Mouse (Mus musculus) kidney, postnatal 0 days (tissue): ENCODE data around the gene Hoxd8. TPM values are rescaled to one million over a fixed set of nuclear protein-coding genes. Genes with fewer than 3 reads are reported as not detected.

Source experiments
- ATAC-seq: fragments of 200-750 bp; cut with Nextera tagmentation; replicated peaks from 2 replicates; pipeline ENCODE4 v1.8.0; 2017; ENCODE audit warnings: low read depth, moderate number of reproducible peaks, moderate TSS enrichment, moderate library complexity; ENCODE audit not compliant: low FRiP score
- DNase-seq: peaks from one replicate; pipeline ENCODE4 v3.0.0-alpha.2; 2016; ENCODE audit warnings: low spot score
- H3K27ac ChIP-seq: fragments of 300-500 bp; sonication (generic); 2 replicates; pipeline ENCODE4 v1.5.1; 2014; ENCODE audit warnings: mild to moderate bottlenecking
- H3K27me3 ChIP-seq: fragments of 300-500 bp; sonication (generic); 2 replicates; pipeline ENCODE4 v1.6.1; 2014; ENCODE audit warnings: low read length, mixed read lengths; ENCODE audit not compliant: insufficient read depth
- H3K36me3 ChIP-seq: fragments of 300-500 bp; sonication (generic); 2 replicates; pipeline ENCODE4 v1.6.1; 2014; ENCODE audit warnings: low read length, mixed read lengths; ENCODE audit not compliant: insufficient read depth
- H3K4me1 ChIP-seq: fragments of 300-500 bp; sonication (generic); replicated peaks from 2 replicates; pipeline ENCODE4 v1.6.1; 2014; ENCODE audit warnings: antibody characterized with exemption, low read length, mixed read lengths; ENCODE audit not compliant: insufficient read depth
- H3K4me2 ChIP-seq: fragments of 300-500 bp; sonication (generic); 2 replicates; pipeline ENCODE4 v1.6.1; 2014; ENCODE audit warnings: mild to moderate bottlenecking, low read length, moderate library complexity, mixed read lengths
- H3K4me3 ChIP-seq: fragments of 300-500 bp; sonication (generic); replicated peaks from 2 replicates; pipeline ENCODE4 v1.5.1; 2014; ENCODE audit warnings: low read depth, low read length
- H3K9ac ChIP-seq: fragments of 300-500 bp; sonication (generic); 2 replicates; pipeline ENCODE4 v1.6.1; 2014; ENCODE audit warnings: low read depth, low read length
- H3K9me3 ChIP-seq: fragments of 300-500 bp; sonication (generic); replicated peaks from 2 replicates; pipeline ENCODE4 v1.6.1; 2016; ENCODE audit warnings: low read length, inconsistent platforms, mixed read lengths
- CTCF ChIP-seq: IDR thresholded peaks from 2 replicates; pipeline ENCODE4 v1.5.1; 2016; ENCODE audit warnings: antibody characterized with exemption, low read depth, mild to moderate bottlenecking, moderate library complexity
- WGBS: fragments of 180-500 bp; shearing (Covaris S2); extraction: QIAGEN DNeasy Blood & Tissue Kit; methylation state at CpG from one replicate; pipeline ENCODE4 v1.1.7; 2014; 5-methylcytosine and 5-hydroxymethylcytosine counted together
- polyA plus RNA-seq: library from polyadenylated mRNA; unstranded; fragments of >200 nt; fragmentation: Nextera tagmentation; extraction: Ambion mirVana; gene quantifications from 2 replicates; pipeline ENCODE4 v1.2.1, GENCODE M21; 2015

The Hoxd8 gene
- polyA plus RNA-seq, 1 experiment from 2014 or later, result 76.7 TPM

DNA sequence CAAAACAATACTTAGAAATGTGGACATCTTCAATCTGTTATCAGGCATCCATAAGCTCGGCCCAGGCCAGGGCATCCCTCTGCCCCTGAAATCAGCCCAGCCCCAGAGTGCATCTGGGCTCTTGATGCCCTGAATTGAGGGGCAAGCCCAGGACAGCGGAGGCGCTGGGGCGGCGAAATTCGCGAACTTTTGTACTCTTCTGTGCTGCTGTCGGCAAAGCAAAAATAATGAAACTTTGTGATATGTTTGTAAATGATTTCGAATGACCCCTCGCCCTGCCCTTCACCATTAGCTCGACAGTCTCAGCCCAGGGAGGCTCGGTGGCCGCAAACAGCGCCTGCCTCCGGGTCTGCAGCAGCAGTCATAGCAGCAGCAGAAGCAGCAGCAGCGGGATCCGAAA, 20.8 kb downstream of the Hoxd8 start:
- 0 out of 2 replicates have a peak overlapping the region, but pooled peaks have one; percentile 27 for H3K9ac ChIP-seq
- DNase-seq, result no peak
- no peak for TF ChIP-seq CTCF
- 62% methylated on average over 17 of the region's 17 CpGs for WGBS
- peaks cover 42% of the 10 kb centered on the region for H3K4me1 ChIP-seq
- H3K27me3 ChIP-seq, result no peaks in the 10 kb centered on the region
- H3K9me3 ChIP-seq, result no peaks in the 10 kb centered on the region
- peak overlapping the region; percentile 9; the same call in 1 of the 2 replicates for H3K4me3 ChIP-seq
- H3K27ac ChIP-seq, result no peak overlapping the region
- no peak for ATAC-seq
- H3K36me3 ChIP-seq, result 0 out of 2 replicates have a peak, but pooled peaks cover 4% of the 10 kb centered on the region
- peak overlapping the region; percentile 65 for H3K4me2 ChIP-seq

DNA sequence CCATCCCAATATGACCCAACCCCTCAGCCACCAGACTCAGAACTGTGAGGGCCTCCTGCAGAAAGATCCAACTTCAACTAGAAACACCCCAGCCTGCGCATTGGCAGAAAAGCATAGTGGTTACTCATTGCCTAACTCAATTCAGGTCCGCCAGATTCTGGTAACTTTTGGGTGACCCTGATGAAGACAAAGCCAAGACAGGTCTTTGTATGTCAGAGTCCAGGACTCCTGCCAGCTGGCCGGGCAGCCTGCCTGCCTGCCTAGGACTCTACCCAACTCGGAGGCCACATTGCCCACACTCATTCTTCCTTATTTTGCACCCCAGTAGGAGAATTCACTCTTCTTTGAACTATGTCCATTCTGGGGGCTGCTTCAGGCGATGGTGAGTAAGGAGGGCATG, 22.1 kb downstream of the Hoxd8 start, which contains the start of gene Gm28230:
Gene Gm28230, plus strand, starts transcription at position 178 of the 400 bp plus-strand sequence.
- no peak for DNase-seq
- Histone ChIP-seq H3K9ac (peak within 1 kb of the TSS; percentile 59), H3K4me2 (peak within 1 kb of the TSS; percentile 65), H3K36me3 (0 out of 2 replicates have a peak, but pooled peaks cover 4% of the 10 kb centered on the region), H3K27me3 (no peaks in the 10 kb centered on the region), H3K4me3 (peak within 1 kb of the TSS; percentile 30), H3K27ac (peak within 1 kb of the TSS; percentile 76), H3K9me3 (no peaks in the 10 kb centered on the region), H3K4me1 (peaks cover 33% of the 10 kb centered on the region)
- no peak for ATAC-seq
- WGBS, result 61% methylated on average over 5 of the region's 5 CpGs
- no peak for TF ChIP-seq CTCF

DNA sequence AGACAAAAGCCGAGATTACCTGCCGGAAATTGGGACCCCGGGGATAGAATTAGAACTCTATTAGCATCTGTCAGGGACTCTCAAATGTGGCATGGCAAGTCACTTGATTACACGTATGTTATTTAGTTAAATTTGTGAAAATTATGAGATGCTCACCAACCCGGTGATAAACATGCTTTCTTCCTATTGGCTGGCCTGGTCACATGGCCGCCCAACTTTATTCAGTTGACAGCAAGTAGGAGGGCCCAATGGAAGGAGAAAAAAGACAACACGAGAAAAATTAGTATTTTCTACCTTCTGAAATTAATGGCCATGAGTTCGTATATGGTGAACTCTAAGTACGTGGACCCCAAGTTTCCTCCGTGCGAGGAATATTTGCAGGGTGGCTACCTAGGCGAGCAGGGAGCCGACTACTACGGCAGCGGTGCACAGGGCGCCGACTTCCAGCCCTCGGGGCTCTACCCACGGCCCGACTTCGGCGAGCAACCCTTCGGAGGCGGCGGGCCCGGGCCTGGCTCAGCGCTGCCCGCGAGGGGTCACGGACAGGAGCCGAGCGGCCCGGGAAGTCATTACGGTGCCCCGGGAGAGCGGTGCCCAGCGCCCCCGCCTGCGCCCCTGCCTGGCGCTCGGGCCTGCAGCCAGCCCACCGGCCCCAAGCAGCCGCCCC, 22.7 kb downstream of the Hoxd8 start:
- Histone ChIP-seq H3K27me3 (no peaks in the 10 kb centered on the region), H3K9me3 (no peaks in the 10 kb centered on the region), H3K4me1 (peaks cover 36% of the 10 kb centered on the region), H3K4me3 (peak overlapping the region; percentile 30), H3K36me3 (0 out of 2 replicates have a peak, but pooled peaks cover 4% of the 10 kb centered on the region), H3K4me2 (peak overlapping the region; percentile 65), H3K27ac (peak overlapping the region; percentile 76), H3K9ac (peak overlapping the region; percentile 59)
- 18% methylated on average over 43 of the region's 43 CpGs for WGBS
- TF ChIP-seq CTCF, result no peak
- DNase-seq (no peak), ATAC-seq (peak; percentile 38)

DNA sequence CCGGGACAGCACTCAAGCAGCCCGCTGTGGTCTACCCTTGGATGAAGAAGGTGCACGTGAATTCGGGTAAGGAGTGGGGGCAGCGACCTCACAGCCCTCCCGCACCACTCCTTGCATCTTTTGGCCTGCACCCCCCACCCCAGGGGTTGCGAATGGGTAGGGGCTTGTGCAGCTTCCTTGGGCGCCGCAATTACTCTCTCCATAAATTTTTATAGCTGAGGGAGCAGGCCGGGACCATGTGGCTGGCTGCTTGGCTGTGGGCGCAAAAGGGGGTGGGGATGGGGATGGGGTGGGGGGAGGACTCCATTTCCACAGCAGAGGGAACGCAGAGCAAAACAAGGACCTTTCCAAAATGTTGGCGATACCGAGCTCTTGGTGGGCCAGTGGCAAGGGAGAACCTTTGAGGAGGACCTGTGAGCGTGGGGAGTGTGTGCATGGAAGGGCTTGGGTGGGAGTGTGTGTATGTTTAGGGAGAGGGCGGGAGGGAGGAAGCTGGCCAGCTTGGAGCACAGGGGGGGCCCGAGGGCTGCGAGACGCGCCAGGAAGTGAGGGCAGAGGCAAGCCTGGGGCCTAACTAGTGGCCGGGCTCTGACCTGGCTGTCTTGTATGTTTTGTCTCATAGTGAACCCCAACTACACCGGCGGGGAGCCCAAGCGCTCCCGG, 23.4 kb downstream of the Hoxd8 start:
- peaks cover 40% of the 10 kb centered on the region for H3K4me1 ChIP-seq
- no peak for DNase-seq
- no peaks in the 10 kb centered on the region for H3K27me3 ChIP-seq
- peak overlapping the region; percentile 76 for H3K27ac ChIP-seq
- H3K4me2 ChIP-seq, result peak overlapping the region; percentile 65
- peak overlapping the region; percentile 30 for H3K4me3 ChIP-seq
- peak; percentile 63 for ATAC-seq
- no peaks in the 10 kb centered on the region for H3K9me3 ChIP-seq
- 0 out of 2 replicates have a peak, but pooled peaks cover 4% of the 10 kb centered on the region for H3K36me3 ChIP-seq
- peak overlapping the region; percentile 59 for H3K9ac ChIP-seq
- no peak for TF ChIP-seq CTCF
- 16% methylated on average over 25 of the region's 25 CpGs for WGBS

DNA sequence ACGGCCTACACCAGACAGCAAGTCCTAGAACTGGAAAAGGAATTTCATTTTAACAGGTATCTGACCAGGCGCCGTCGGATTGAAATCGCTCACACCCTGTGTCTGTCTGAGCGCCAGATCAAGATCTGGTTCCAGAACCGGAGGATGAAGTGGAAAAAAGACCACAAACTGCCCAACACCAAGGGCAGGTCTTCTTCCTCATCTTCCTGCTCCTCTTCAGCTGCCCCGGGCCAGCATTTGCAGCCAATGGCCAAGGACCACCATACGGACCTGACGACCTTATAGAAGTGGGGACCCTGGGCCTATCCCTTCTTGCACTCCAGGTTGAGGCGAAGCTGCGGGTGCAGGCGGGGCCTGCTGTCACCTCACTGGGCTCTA, 23.9 kb downstream of the Hoxd8 start:
- Histone ChIP-seq H3K4me3 (peak overlapping the region; percentile 30; the same call in 1 of the 2 replicates), H3K4me2 (peak overlapping the region; percentile 65)

DNA sequence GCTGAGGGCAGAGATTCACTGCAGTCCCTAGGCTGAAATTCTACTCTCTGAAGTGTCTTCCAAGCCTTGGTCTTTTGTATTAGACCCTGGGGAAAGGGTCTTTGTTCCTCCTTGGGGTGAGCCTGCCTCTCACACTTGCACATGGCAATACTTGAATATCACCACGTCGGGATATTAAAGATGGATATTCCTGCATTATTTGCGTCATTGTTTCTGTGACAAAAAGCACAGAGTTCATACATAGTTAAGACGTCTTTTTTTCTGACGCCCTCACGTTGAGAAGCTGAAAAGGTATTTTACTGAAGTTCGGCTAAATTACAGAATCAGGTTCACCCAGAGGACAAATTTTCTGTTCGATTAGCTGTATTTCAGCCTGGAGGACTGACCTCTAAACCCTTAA, 25.9 kb downstream of the Hoxd8 start:
- no peak overlapping the region for H3K4me2 ChIP-seq
- H3K27ac ChIP-seq, result no peak overlapping the region
- H3K9ac ChIP-seq, result no peak overlapping the region
- H3K9me3 ChIP-seq, result no peaks in the 10 kb centered on the region
- TF ChIP-seq CTCF, result no peak
- 58% methylated on average over 8 of the region's 8 CpGs for WGBS
- H3K4me1 ChIP-seq, result peaks cover 31% of the 10 kb centered on the region
- no peaks in the 10 kb centered on the region for H3K27me3 ChIP-seq
- ATAC-seq (no peak), DNase-seq (no peak)
- no peak overlapping the region for H3K4me3 ChIP-seq
- 0 out of 2 replicates have a peak, but pooled peaks cover 4% of the 10 kb centered on the region for H3K36me3 ChIP-seq

More for the DNA sequence above, 23.9 kb downstream of the Hoxd8 start:
- Histone ChIP-seq H3K27ac (peak overlapping the region; percentile 62), H3K4me1 (peaks cover 37% of the 10 kb centered on the region; the same call in 1 of the 2 replicates), H3K9me3 (no peaks in the 10 kb centered on the region), H3K9ac (peak overlapping the region; percentile 59; the same call in 1 of the 2 replicates), H3K27me3 (no peaks in the 10 kb centered on the region), H3K36me3 (0 out of 2 replicates have a peak, but pooled peaks cover 4% of the 10 kb centered on the region)
- ATAC-seq (0 out of 2 replicates have a peak, but pooled peaks have one; percentile 17), DNase-seq (no peak)
- 47% methylated on average over 13 of the region's 13 CpGs for WGBS
- no peak for TF ChIP-seq CTCF
